Mouse (Mus musculus): Measurements from ENCODE around the gene 1700066M21Rik. TPM values are rescaled to one million over a fixed set of nuclear protein-coding genes. Genes with fewer than 3 reads are reported as not detected.

Gene 1700066M21Rik
- polyA plus RNA-seq (2012; rRNA removed): 9.6 and 11.6 TPM in 2 replicates

GRCm38 (mm10) chr1:57377376-57378341, at the start of gene 1700066M21Rik:
Gene 1700066M21Rik, plus strand, starts transcription at chr1:57377620.

GRCm38 (mm10) chr1:57406187-57407151, 29.0 kb downstream of the 1700066M21Rik start, which contains the start of the genes Maip1 and Tyw5:
Gene Maip1, plus strand, starts transcription at chr1:57406328.
Gene Tyw5, minus strand, starts transcription at chr1:57407101.

Other genes starting within 250 kb of the 1700066M21Rik start
- gene Maip1, start 28.7 kb downstream of the 1700066M21Rik start, polyA plus RNA-seq (2012; rRNA removed): 9.8 and 10.0 TPM in 2 replicates
- 25.5 and 26.7 TPM in 2 replicates for gene Tyw5, start 29.5 kb downstream of the 1700066M21Rik start, polyA plus RNA-seq (2012; rRNA removed)

All from central nervous system, embryonic 14 days (tissue).